Comparison of ENCODE assay signal across 1 mouse cellular context in genomic region chr3:103171505-103172267, GRCm38 (mm10).
TF ChIP-seq lines count a peak whose summit lies in the region.

Bcas2 (plus strand) TSS chr3:103171655.

TF ChIP-seq in CH12.LX, 34 proteins besides CTCF, POLR2A, EP300 and RAD21 (continued from another document):
- TF ChIP-seq SMC3 (IDR thresholded peaks at IDR 0.05; ENCODE audit: low read depth, low read length) (no peak), TCF12 (IDR thresholded peaks at IDR 0.05; ENCODE audit: low read depth, low read length) (peak; percentile 79), ZNF384 (IDR thresholded peaks at IDR 0.05; ENCODE audit: low read depth, low read length) (peak; percentile 93), NELFE (IDR thresholded peaks at IDR 0.05; ENCODE audit: low read depth, low read length) (peak; percentile 97), ELF1 (IDR thresholded peaks at IDR 0.05; ENCODE audit: low read depth, low read length) (0 out of 2 replicates have a peak, but pooled peaks have one; percentile 12), USF2 (conservative IDR thresholded peaks at IDR 0.05; ENCODE audit: low read depth, low read length) (peak; percentile 83), KAT2A (IDR thresholded peaks at IDR 0.05; ENCODE audit: insufficient replicate concordance, low read length) (peak; percentile 60; the same call in 1 of the 2 replicates), ZC3H11A (IDR thresholded peaks at IDR 0.05; ENCODE audit: low read depth, low read length) (no peak), MXI1 (IDR thresholded peaks at IDR 0.05; ENCODE audit: low read depth, low read length) (peak; percentile 67; the same call in 1 of the 2 replicates), ETS1 (conservative IDR thresholded peaks at IDR 0.05; ENCODE audit: low read depth, low read length) (peak; percentile 39; the same call in 1 of the 2 replicates), ZMIZ1 (IDR thresholded peaks at IDR 0.05; ENCODE audit: low read depth, low read length) (peak; percentile 80), JUND (conservative IDR thresholded peaks at IDR 0.05; ENCODE audit: low read depth, low read length) (no peak), HCFC1 (IDR thresholded peaks at IDR 0.05; ENCODE audit: low read depth, low read length) (peak; percentile 80), TBP (conservative IDR thresholded peaks at IDR 0.05; ENCODE audit: low read depth, low read length) (peak; percentile 75; the same call in 1 of the 2 replicates)
TF ChIP-seq in CH12.LX: peak in this region for 19.
